Mouse (Mus musculus) retina, postnatal 1 day (tissue): Measurements from ENCODE around the gene Cdk14.

Experiments used
- DNase-seq: peaks from one replicate; pipeline ENCODE4 v3.0.0-alpha.2; 2012

Gene Cdk14

DNA sequence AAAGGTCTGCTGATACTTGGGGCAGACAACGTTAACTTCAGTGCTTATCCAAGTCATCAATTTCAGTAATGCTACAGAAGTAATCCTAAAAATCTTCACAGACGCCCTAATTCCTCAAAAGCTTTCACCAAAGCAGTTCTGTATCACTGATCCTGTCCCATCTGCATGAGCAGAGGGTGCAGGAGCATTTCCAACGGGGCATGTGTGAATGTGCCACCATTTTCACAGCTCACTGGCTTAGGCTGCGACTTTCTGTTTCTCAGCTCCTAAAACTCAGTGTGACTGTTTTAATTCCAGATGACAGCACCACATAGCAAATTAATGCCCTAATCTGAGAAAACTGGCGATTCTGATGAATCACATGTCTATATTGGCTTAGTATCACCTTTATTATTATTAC is 375.8 kb downstream of the Cdk14 start:
- DNase-seq = no peak

- DNase-seq = no peak
Measured at GRCm38 (mm10) chr5:5042735-5043134, 377.4 kb downstream of the Cdk14 start.

- DNase-seq = no peak
Measured at GRCm38 (mm10) chr5:5041480-5041879, 378.6 kb downstream of the Cdk14 start.

DNA sequence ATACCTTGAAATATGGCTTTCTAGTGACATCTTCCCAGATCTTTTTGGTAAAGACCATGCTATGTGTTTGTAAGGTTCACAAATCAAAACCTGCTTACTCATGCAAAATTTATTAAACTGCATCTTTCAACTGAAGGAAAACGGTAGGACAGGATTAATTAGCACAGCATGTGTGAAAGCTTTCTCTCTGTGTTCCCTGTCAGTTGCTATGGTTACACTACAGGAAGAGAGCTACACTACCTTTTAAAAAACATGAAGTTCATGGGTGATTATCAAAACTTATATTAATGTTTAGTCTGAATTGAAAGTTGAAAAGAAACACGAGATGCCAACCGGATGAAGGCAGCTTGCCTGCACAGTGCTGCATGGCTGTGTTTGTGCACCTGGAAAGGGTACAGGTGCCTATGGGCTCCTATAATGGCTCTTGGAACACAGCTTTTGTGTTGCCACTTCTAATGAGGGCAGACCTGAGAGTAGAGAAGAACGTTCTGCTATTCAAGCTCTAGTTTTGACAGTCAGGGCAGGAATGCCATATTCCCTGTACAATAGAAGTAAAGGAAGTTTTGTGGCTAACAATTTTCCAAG is 380.3 kb downstream of the Cdk14 start:
- DNase-seq = no peak

- no peak for DNase-seq
Measured at GRCm38 (mm10) chr5:5033445-5033844, 386.7 kb downstream of the Cdk14 start.

GRCm38 (mm10) chr5:5032847-5033246 is 387.3 kb downstream of the Cdk14 start:
- no peak for DNase-seq

DNA sequence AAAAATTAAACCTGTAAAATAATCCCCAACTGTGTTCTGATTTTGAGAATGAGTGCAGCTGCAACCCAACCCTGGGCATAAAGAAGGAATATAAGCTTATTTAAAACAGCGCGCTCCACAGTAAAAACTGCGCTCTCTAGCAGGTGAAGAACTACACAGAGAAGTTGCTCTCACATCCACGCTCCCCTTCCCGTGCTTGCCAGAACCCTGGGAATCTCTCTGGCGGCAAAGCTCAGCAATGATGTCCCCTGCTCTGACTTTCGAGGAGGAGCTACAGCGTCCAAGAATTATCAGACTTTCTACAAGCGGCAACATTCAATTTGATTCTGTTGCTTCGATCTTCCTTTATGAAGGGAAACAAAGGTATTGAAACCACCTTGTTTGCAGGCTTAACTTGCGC is 387.7 kb downstream of the Cdk14 start:
- no peak for DNase-seq

DNA sequence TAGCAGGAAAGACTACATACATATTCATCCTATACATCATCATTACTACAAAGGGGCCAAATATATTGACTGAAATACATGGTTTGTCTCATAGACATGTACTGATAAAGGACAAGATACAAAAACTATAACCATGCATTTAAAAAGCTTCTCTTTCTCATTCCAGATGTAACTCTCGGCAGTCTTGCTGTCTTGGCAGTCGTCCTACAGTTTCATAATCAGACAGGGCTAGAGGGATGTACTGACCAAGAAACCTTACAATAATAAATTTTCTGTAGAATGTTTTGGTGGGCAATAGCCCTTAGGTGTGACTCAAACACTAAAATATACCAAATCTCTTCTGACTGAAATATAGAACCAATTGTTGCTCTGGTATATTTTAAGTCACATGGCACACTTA is 389.7 kb downstream of the Cdk14 start:
- no peak for DNase-seq

DNA sequence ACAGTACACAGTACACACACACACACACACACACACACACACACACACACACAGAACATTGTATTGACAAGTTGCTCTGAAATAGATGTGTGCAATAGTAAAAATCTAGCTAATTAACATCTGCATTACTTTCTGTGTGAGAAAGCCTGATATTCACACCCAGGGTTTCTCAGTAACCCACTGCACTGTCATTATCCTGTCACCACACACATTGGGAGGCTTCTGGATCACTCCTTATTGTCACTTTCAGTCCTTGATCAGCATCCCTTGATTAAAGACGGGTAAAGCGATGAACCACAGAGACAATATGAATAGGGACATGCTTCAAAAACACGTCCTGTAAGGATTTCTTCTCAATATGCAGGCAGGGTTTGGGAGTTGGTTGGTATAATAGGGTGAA is 401.2 kb downstream of the Cdk14 start:
- DNase-seq = no peak

- no peak for DNase-seq
Measured at GRCm38 (mm10) chr5:5018242-5018641, 401.9 kb downstream of the Cdk14 start.

DNA sequence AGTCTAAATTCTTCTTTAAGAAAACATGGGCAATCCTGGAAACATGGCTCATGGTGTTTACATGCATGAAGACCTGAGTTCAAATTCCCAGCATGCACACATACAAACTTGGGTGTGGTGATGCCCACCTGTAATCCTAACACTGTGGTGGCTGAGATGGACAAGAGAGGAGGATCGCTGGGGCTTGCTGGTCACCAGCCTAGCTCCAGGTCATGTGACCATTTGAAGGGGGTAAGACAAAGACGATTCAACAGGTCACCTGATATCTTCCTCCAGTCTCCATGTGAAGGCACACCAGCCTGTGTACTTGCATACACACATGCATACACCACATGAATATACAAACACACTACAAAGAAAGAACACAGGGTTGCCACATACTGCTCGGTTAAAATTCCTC is 406.3 kb downstream of the Cdk14 start:
- DNase-seq = no peak

- peak; percentile 50 for DNase-seq
Measured at GRCm38 (mm10) chr5:5012521-5013346, 407.4 kb downstream of the Cdk14 start.

DNA sequence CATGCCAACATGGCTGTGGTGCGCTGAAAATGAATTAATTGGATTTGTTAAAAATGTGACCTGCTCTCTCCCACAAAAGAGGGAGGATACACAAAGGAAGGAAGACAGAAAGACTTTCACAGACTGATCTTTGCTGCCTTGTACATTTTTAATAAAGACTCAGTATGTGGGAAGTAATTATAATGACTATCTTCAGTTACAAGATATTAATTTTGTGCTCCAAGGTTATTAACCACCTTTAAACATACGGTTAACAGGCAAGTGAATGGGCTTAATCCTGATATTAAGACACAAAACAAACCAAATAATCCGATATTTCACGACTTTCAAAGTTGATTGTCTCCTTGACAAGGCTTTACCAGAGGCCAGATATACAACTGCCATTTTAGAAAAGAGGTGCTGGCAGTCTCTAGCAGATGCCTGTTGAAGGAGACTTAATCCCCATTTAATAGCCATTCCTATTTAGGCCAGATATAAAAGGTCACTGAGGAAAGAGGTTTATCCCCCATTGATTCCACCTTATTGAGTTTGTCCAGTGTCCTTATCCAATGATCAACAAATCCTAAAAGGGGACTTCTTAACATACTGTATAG is 411.9 kb downstream of the Cdk14 start:
- DNase-seq = peak; percentile 40

DNA sequence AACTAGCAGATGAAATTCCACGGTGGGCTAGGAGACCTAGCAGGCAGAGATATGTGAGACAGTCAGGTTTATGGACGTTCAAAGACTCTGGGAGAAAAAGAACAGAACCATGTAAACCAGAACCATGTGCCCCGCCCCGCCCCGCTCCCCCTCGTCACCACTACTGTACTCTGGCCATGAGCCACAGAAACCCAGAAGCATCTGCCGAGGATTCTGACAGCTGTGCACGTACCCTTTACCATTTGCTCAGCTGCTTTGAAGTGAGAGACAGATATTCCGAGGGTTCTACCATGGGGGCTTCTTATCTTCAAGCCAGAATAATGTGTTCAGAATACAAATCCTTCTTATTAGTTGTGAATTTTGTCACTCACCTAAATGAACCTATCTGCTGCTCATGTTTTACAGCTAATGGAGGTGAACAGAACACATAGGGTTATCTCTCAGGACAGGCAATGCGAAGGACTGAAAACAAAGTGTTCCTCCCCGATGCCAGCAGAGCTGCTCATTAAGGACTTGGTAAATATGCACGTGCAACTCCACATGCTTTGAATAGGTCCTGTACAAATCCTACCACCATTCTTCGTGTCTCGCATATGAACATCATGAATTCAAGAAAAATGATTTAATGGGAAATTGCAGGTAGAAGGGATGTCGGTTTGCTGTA is 412.5 kb downstream of the Cdk14 start:
- DNase-seq = peak; percentile 17

- DNase-seq = no peak
Measured at GRCm38 (mm10) chr5:5005633-5006032, 414.5 kb downstream of the Cdk14 start.

GRCm38 (mm10) chr5:5004740-5005139 is 415.4 kb downstream of the Cdk14 start:
- DNase-seq = no peak

DNA sequence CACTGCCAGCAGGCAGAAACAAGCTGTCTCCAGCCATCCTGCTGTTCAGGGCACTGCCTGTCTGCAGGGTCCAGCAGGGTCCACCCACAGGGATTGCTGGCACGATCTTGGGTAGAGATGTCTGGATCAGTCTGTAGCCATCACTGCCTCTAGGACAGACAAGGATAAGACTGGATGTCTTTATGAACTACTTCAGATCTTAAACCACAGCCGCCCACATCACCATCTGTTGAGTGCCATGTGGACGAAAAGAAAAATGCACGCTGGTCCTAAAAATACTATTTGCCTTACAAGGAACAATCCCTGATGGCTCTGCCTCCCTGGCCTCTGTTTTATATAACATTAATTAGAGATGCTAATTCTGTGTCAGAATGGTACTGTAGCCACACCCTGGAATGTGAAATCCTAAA is 426.9 kb downstream of the Cdk14 start:
- no peak for DNase-seq

- no peak for DNase-seq
Measured at GRCm38 (mm10) chr5:4991023-4991422, 429.1 kb downstream of the Cdk14 start.

DNA sequence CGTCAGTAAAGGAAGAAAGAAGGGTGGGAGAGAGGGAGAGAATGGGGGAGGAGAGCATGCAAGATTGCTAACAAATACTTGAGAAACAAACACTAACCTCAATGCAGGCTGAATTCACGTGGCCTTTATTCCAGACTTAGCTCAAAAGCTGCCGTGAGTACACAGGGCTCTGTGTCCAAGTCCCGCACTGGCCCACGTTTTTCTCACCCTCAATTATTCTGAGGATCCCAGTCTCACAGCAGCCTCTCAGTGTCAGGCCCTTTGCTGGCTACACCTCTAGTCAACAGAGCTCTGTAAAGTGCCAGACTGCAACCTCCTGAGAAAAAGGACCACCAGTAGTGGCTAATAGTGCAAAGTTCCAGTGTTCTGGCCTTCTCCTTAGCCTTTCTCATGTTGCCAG is 429.9 kb downstream of the Cdk14 start:
- no peak for DNase-seq

DNA sequence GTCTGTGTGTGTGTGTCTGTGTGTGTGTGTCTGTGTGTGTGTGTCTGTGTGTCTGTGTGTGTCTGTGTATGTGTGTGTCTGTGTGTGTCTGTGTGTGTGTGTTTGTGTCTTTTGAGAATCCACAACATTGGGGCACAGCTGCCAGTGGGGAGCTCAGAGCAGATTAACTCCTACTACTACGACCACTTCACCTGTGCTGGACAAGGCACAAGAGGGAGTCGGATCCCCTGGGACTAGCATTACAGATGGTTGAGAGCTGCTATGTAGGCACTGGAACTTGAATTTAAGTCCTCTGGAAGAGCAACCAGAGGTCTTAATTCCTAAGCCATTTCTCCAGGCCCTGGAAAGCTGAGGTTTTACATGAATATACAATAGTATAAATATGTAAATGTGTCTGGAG is 433.9 kb downstream of the Cdk14 start:
- DNase-seq = no peak

DNA sequence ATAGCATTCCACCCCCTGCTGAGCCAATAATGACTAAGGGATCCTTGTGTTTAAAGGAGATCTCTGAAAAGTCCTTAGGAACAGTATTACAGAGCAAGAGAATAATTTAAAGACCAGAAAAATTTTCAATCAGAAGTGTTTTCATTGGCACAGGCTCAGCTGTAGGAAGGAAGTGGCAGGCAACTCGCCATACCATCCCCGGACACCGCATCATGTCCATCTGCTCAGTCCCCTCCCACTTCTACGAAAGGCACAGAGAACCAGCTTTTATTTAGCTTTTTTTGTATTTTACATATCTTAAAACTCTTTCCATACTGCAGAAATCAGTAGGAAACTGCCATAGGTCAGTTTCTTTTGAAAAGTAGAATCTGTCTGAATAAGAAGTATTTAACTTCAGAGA is 440.6 kb downstream of the Cdk14 start:
- no peak for DNase-seq

DNA sequence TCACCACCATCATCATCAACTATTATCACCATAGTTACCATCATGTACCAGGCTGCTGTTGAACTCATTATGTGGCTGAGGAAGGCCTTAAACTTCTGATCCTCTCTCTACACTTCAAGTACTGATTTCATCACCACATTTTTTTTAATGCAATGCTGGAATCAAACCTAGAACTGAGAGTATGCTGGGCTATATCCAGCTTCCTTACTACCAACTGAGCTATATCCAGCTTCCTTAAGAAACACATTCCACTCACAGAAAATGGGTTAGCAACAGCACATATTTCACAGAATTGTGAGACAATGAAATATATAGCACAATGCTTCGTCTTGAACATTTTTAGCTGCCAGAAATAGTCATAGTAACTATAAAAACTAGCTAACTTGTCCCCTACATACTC is 446.7 kb downstream of the Cdk14 start:
- DNase-seq = no peak

- peak; percentile 87 for DNase-seq
Measured at GRCm38 (mm10) chr5:4962063-4962610, 458.0 kb downstream of the Cdk14 start.
